Mouse (Mus musculus) small intestine, adult 2 months (tissue): ENCODE data around the gene Donson.

Experiments used
- CTCF ChIP-seq: fragments of 200-500 bp; IDR thresholded peaks from 2 replicates; pipeline ENCODE4 v1.5.1; 2012; ENCODE audit warnings: low read depth, mild to moderate bottlenecking, control low read depth, inconsistent platforms, low read length, moderate library complexity, mixed read lengths; ENCODE audit not compliant: insufficient replicate concordance, insufficient read length; ENCODE audit errors: extremely low read depth
- POLR2A ChIP-seq: fragments of 200-500 bp; IDR thresholded peaks from 2 replicates; pipeline ENCODE4 v1.6.1; 2012; ENCODE audit warnings: low read depth, mild to moderate bottlenecking, control low read depth, inconsistent platforms, low read length, moderate library complexity

DNA sequence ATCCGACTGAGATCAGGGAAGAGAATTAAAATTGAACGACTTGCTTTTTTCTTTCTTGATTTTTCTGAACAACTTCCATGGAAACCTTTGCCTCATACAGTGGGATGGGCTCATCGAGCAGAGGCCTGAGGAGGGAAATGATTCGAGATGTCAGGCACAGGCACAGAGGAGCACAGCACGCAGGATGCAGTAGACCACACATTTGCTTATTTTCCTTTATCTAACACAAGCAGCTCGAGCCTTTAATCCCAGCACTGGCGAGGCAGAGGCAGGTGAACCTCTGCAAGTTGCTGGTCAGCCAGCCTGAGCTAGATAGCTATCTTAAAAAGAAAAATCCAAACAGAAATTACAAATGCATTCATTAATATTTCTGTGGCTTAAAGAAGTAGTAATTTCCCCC lies 1.2 kb upstream of the Donson start:
- TF ChIP-seq CTCF (no peak), POLR2A (no peak)
